In genomic region chr11:102184646-102185495, GRCm38 (mm10) we compare ENCODE assay signal across 7 mouse cellular contexts. TPM values are rescaled to one million over a fixed set of nuclear protein-coding genes. Genes with fewer than 3 reads are reported as not detected.
A peak's percentile ranks its signal among the peaks of the same experiment; 100 is the strongest.
DNase-seq lines count a peak whose midpoint lies in the region; ATAC-seq lines count a peak whose summit lies in the region.

Gene Lsm12 (minus strand): TSS chr11:102185296.

- H3K27ac ChIP-seq in intestine, embryonic 15.5 days: peak within 1 kb of the TSS; percentile 94
- H3K27ac ChIP-seq in midbrain, embryonic 10.5 days (replicated peaks): peak within 1 kb of the TSS; percentile 98

- no peaks in the 10 kb centered on the region for H3K27me3 ChIP-seq in intestine, embryonic 15.5 days (replicated peaks)
- H3K27me3 ChIP-seq in midbrain, embryonic 10.5 days (ENCODE audit: low read depth, poor library complexity, severe bottlenecking): no peaks in the 10 kb centered on the region

- H3K4me2 ChIP-seq in intestine, embryonic 15.5 days (replicated peaks): peak within 1 kb of the TSS; percentile 68

- intact Hi-C loops in gastrocnemius, postnatal 36 days (cut with DNase I): no loop called here
- intact Hi-C loops in left cerebral cortex, postnatal 25 days (cut with DNase I): loop anchor here (5.0 kb wide), 1 partner anchor 62 kb away; the partner anchor contains the start of gene BC030867

- H3K4me1 ChIP-seq in intestine, embryonic 15.5 days (replicated peaks): peaks cover 4% of the 10 kb centered on the region; the same call in 1 of the 2 replicates
- peaks cover 30% of the 10 kb centered on the region for H3K4me1 ChIP-seq in midbrain, embryonic 10.5 days

- H3K9me3 ChIP-seq in intestine, embryonic 15.5 days: no peaks in the 10 kb centered on the region
- H3K9me3 ChIP-seq in midbrain, embryonic 10.5 days (replicated peaks): no peaks in the 10 kb centered on the region

- WGBS in intestine, embryonic 15.5 days: under 1% methylated on average over 66 of the region's 70 CpGs
- under 1% methylated on average over 70 of the region's 70 CpGs for WGBS in midbrain, embryonic 10.5 days

- peak; percentile 99 for DNase-seq in adrenal gland, adult 18-20 months (ENCODE audit: low spot score in 2 of 2)
- peak; percentile 96 for DNase-seq in embryo, embryonic 11 days
- peak; percentile 92 to 95 for DNase-seq in gastrocnemius, postnatal 36 days
- DNase-seq in left cerebral cortex, postnatal 25 days (ENCODE audit: low spot score in 2 of 2): peak; percentile 89 to 94
- DNase-seq in midbrain, embryonic 10.5 days (ENCODE audit: low spot score): peak; percentile 94
- DNase-seq in right cerebral cortex, postnatal 4 days: peak; percentile 96

- H3K4me3 ChIP-seq in intestine, embryonic 15.5 days (replicated peaks): peak within 1 kb of the TSS; percentile 89
- peak within 1 kb of the TSS; percentile 97 for H3K4me3 ChIP-seq in midbrain, embryonic 10.5 days

- peaks cover 9% of the 10 kb centered on the region for H3K36me3 ChIP-seq in intestine, embryonic 15.5 days
- H3K36me3 ChIP-seq in midbrain, embryonic 10.5 days: peaks cover 34% of the 10 kb centered on the region

- peak; percentile 87 for ATAC-seq in intestine, embryonic 15.5 days

- peak within 1 kb of the TSS; percentile 90 for H3K9ac ChIP-seq in intestine, embryonic 15.5 days

RNA-seq across cellular contexts. Expression of gene Lsm12, which starts in this region (rescaled TPM):
- total RNA-seq in adrenal gland, adult 18-20 months (2021): 100 to 1,000 TPM in 1 of 2 experiments, 10 to 100 TPM in 1; 83.9 to 102 TPM
- 10 to 100 TPM; 86.6 to 89.2 TPM for total RNA-seq in gastrocnemius, postnatal 36 days (2021)
- polyA plus RNA-seq in intestine, embryonic 15.5 days (2015; fragmentation: Nextera tagmentation; extraction: Ambion mirVana): 118 and 140 TPM in 2 replicates
- 10 to 100 TPM; 58.3 to 66.4 TPM for total RNA-seq in left cerebral cortex, postnatal 25 days (2021)
- polyA plus RNA-seq in midbrain, embryonic 10.5 days (2016; fragmentation: Nextera tagmentation; extraction: Ambion mirVana): 141 and 144 TPM in 2 replicates

Comparison
In these comparisons a context has a peak if more than half of its experiments do, and no peak if none do; other contexts are left out.
1. Peak in every context shown above with its lines: DNase-seq, ATAC-seq, H3K4me3 ChIP-seq and H3K27ac ChIP-seq.